Mouse (Mus musculus): ENCODE data around the gene Olfr629.
"Not testable (repeated sequence)": the region's sequence is repeated elsewhere in the genome, so short reads cannot be mapped to it uniquely, and the experiment has no call there.

Olfr629 gene

GRCm38 (mm10) chr7:103744843-103745242, at the start of gene Olfr629:
Gene Olfr629, minus strand, starts transcription at chr7:103744943.
- DNase-seq (ENCODE audit: extremely low spot score, low read depth, low spot score): no peak

- DNase-seq (ENCODE audit: extremely low spot score, low read depth, low spot score): no peak
Observed at GRCm38 (mm10) chr7:103792669-103793388, 48.1 kb upstream of the Olfr629 start.

- no peak for DNase-seq (ENCODE audit: extremely low spot score, low read depth, low spot score)
Observed at GRCm38 (mm10) chr7:103791721-103792120, 47.0 kb upstream of the Olfr629 start, which contains the start of gene Olfr67. Gene Olfr67, minus strand, starts transcription at chr7:103791821.

- DNase-seq (ENCODE audit: extremely low spot score, low read depth, low spot score): no peak
Observed at GRCm38 (mm10) chr7:103779598-103779997, 34.9 kb upstream of the Olfr629 start, which contains the start of gene Olfr68. Gene Olfr68, minus strand, starts transcription at chr7:103779698.

- DNase-seq (ENCODE audit: extremely low spot score, low read depth, low spot score): not testable (repeated sequence)
Observed at GRCm38 (mm10) chr7:103777652-103778051, 32.9 kb upstream of the Olfr629 start.

GRCm38 (mm10) chr7:103771494-103771893, 26.8 kb upstream of the Olfr629 start, which contains the start of gene Olfr69:
Gene Olfr69, minus strand, starts transcription at chr7:103771594.
- DNase-seq (ENCODE audit: extremely low spot score, low read depth, low spot score): no peak

GRCm38 (mm10) chr7:103767687-103768086, 22.9 kb upstream of the Olfr629 start:
- DNase-seq (ENCODE audit: extremely low spot score, low read depth, low spot score): not testable (repeated sequence)

- not testable (repeated sequence) for DNase-seq (ENCODE audit: extremely low spot score, low read depth, low spot score)
Observed at GRCm38 (mm10) chr7:103762212-103762611, 17.5 kb upstream of the Olfr629 start.

GRCm38 (mm10) chr7:103757233-103757632, 12.5 kb upstream of the Olfr629 start, which contains the start of gene Olfr630:
Gene Olfr630, minus strand, starts transcription at chr7:103757333.
- no peak for DNase-seq (ENCODE audit: extremely low spot score, low read depth, low spot score)

GRCm38 (mm10) chr7:103730074-103730473, 14.7 kb downstream of the Olfr629 start, which contains the start of gene Olfr628:
Gene Olfr628, plus strand, starts transcription at chr7:103730374.
- no peak for DNase-seq (ENCODE audit: extremely low spot score, low read depth, low spot score)

- not testable (repeated sequence) for DNase-seq (ENCODE audit: extremely low spot score, low read depth, low spot score)
Observed at GRCm38 (mm10) chr7:103716398-103716797, 28.3 kb downstream of the Olfr629 start.

GRCm38 (mm10) chr7:103714371-103714770, 30.4 kb downstream of the Olfr629 start, which contains the start of gene Olfr243:
Gene Olfr243, plus strand, starts transcription at chr7:103714671.
- no peak for DNase-seq (ENCODE audit: extremely low spot score, low read depth, low spot score)

GRCm38 (mm10) chr7:103712024-103712423, 32.7 kb downstream of the Olfr629 start:
- no peak for DNase-seq (ENCODE audit: extremely low spot score, low read depth, low spot score)

- DNase-seq (ENCODE audit: extremely low spot score, low read depth, low spot score): no peak
Observed at GRCm38 (mm10) chr7:103699469-103699868, 45.3 kb downstream of the Olfr629 start.
